Mouse (Mus musculus) gonadal fat pad, adult 2 months (tissue): ENCODE results near the gene Las1l. TPM values are rescaled to one million over a fixed set of nuclear protein-coding genes. Genes with fewer than 3 reads are reported as not detected.
"Not testable (repeated sequence)": the region's sequence is repeated elsewhere in the genome, so short reads cannot be mapped to it uniquely, and the experiment has no call there.

Source experiments
- DNase-seq: peaks from one replicate; pipeline ENCODE4 v3.0.0-alpha.2; 2012; ENCODE audit warnings: low read depth
- polyA plus RNA-seq: library from polyadenylated mRNA; depleted of rRNA; stranded (reverse); fragments of >200 nt; gene quantifications from 2 replicates; pipeline ENCODE4 v1.2.3, GENCODE M21; 2012; rRNA removed

Gene Las1l
- polyA plus RNA-seq: 13.7 and 23.4 TPM in 2 replicates

GRCm38 (mm10) chrX:95956497-95957293, at the start of gene Las1l:
Gene Las1l, minus strand, starts transcription at chrX:95956962.
- peak; percentile 54 for DNase-seq

GRCm38 (mm10) chrX:96006395-96006794, 49.6 kb upstream of the Las1l start:
- no peak for DNase-seq

GRCm38 (mm10) chrX:95999601-96000000, 42.8 kb upstream of the Las1l start:
- no peak for DNase-seq

GRCm38 (mm10) chrX:95993206-95993605, 36.4 kb upstream of the Las1l start:
- DNase-seq: no peak

GRCm38 (mm10) chrX:95969936-95970335, 13.2 kb upstream of the Las1l start:
- no peak for DNase-seq

- no peak for DNase-seq
These were observed 12.4 kb upstream of the Las1l start for GRCm38 (mm10) chrX:95969116-95969515.

GRCm38 (mm10) chrX:95968594-95968965, 11.8 kb upstream of the Las1l start:
- no peak for DNase-seq

- no peak for DNase-seq
These were observed 11.3 kb upstream of the Las1l start for GRCm38 (mm10) chrX:95967847-95968593.

GRCm38 (mm10) chrX:95965036-95965435, 8.3 kb upstream of the Las1l start:
- DNase-seq: no peak

- no peak for DNase-seq
These were observed 6.6 kb upstream of the Las1l start for GRCm38 (mm10) chrX:95963366-95963765.

GRCm38 (mm10) chrX:95957461-95957860, 699 bp upstream of the Las1l start:
- DNase-seq: not testable (repeated sequence)

GRCm38 (mm10) chrX:95950776-95951175, 6.0 kb downstream of the Las1l start:
- DNase-seq: no peak

- no peak for DNase-seq
These were observed 8.6 kb downstream of the Las1l start for GRCm38 (mm10) chrX:95948135-95948534.

- DNase-seq: no peak
These were observed 11.3 kb downstream of the Las1l start for GRCm38 (mm10) chrX:95945496-95945895.

GRCm38 (mm10) chrX:95935481-95935880, 21.3 kb downstream of the Las1l start:
- no peak for DNase-seq

- DNase-seq: no peak
These were observed 54.0 kb downstream of the Las1l start for GRCm38 (mm10) chrX:95902716-95903115.

Other genes starting within 250 kb of the Las1l start
- gene Zc3h12b, start 245.3 kb downstream of the Las1l start, polyA plus RNA-seq: 0.78 and 0.89 TPM in 2 replicates
- 55.1 and 77.7 TPM in 2 replicates for gene Msn, start 139.1 kb upstream of the Las1l start, polyA plus RNA-seq